Mouse (Mus musculus) midbrain, embryonic 15.5 days (tissue): ENCODE results near the gene Sytl3. TPM values are rescaled to one million over a fixed set of nuclear protein-coding genes. Genes with fewer than 3 reads are reported as not detected.
"Not testable (repeated sequence)": the region's sequence is repeated elsewhere in the genome, so short reads cannot be mapped to it uniquely, and the experiment has no call there.

Experiments
- ATAC-seq: fragments of 200-750 bp; cut with Nextera tagmentation; replicated peaks from 2 replicates; pipeline ENCODE4 v1.8.0; 2017; ENCODE audit warnings: moderate TSS enrichment
- H3K27ac ChIP-seq: fragments of 300-500 bp; sonication (generic); 2 replicates; pipeline ENCODE4 v1.5.1; 2015; ENCODE audit warnings: mild to moderate bottlenecking, inconsistent platforms
- H3K27me3 ChIP-seq: fragments of 300-500 bp; sonication (generic); replicated peaks from 2 replicates; pipeline ENCODE4 v1.6.1; 2015; ENCODE audit warnings: inconsistent platforms
- H3K36me3 ChIP-seq: fragments of 300-500 bp; sonication (generic); replicated peaks from 2 replicates; pipeline ENCODE4 v1.6.1; 2015; ENCODE audit warnings: inconsistent platforms
- H3K4me1 ChIP-seq: fragments of 300-500 bp; sonication (generic); 2 replicates; pipeline ENCODE4 v1.6.1; 2015; ENCODE audit warnings: inconsistent platforms
- H3K4me2 ChIP-seq: fragments of 300-500 bp; sonication (generic); 2 replicates; pipeline ENCODE4 v1.6.1; 2015; ENCODE audit warnings: inconsistent platforms, mild to moderate bottlenecking, moderate library complexity
- H3K4me3 ChIP-seq: fragments of 300-500 bp; sonication (generic); 2 replicates; pipeline ENCODE4 v1.5.1; 2015; ENCODE audit warnings: mild to moderate bottlenecking, inconsistent platforms
- H3K9ac ChIP-seq: fragments of 300-500 bp; sonication (generic); 2 replicates; pipeline ENCODE4 v1.6.1; 2015; ENCODE audit warnings: mild to moderate bottlenecking, inconsistent platforms
- H3K9me3 ChIP-seq: fragments of 300-500 bp; sonication (generic); 2 replicates; pipeline ENCODE4 v1.6.1; 2016; ENCODE audit warnings: inconsistent platforms
- WGBS: fragments of 180-500 bp; shearing (Covaris S2); methylation state at CpG from one replicate; pipeline ENCODE4 v1.1.7; 2015; ENCODE audit warnings: mixed read lengths; 5-methylcytosine and 5-hydroxymethylcytosine counted together
- polyA plus RNA-seq: library from polyadenylated mRNA; unstranded; fragments of >200 nt; fragmentation: Nextera tagmentation; extraction: Ambion mirVana; gene quantifications from 2 replicates; pipeline ENCODE4 v1.2.1, GENCODE M21; 2015

The Sytl3 gene
- polyA plus RNA-seq: 0.32 and 0.90 TPM in 2 replicates

GRCm38 (mm10) chr17:6658801-6659200, at the start of gene Sytl3:
Sytl3 (plus strand) TSS chr17:6659093.
- ATAC-seq, H3K9me3 ChIP-seq, H3K36me3 ChIP-seq, H3K4me1 ChIP-seq, H3K4me2 ChIP-seq, H3K9ac ChIP-seq, H3K27ac ChIP-seq, H3K4me3 ChIP-seq, H3K27me3 ChIP-seq: not testable (repeated sequence)
- 90% methylated on average over 6 of the region's 7 CpGs for WGBS

GRCm38 (mm10) chr17:6613524-6613923, 45.4 kb upstream of the Sytl3 start:
- not testable (repeated sequence) for H3K4me2 ChIP-seq, H3K4me1 ChIP-seq, H3K36me3 ChIP-seq, H3K9me3 ChIP-seq, H3K27me3 ChIP-seq, H3K9ac ChIP-seq, ATAC-seq, H3K4me3 ChIP-seq, H3K27ac ChIP-seq
- 91% methylated on average over 11 of the region's 14 CpGs for WGBS

GRCm38 (mm10) chr17:6614316-6614715, 44.6 kb upstream of the Sytl3 start:
- not testable (repeated sequence) for H3K4me1 ChIP-seq, H3K9me3 ChIP-seq, H3K9ac ChIP-seq, H3K4me3 ChIP-seq, H3K4me2 ChIP-seq, H3K36me3 ChIP-seq, H3K27me3 ChIP-seq, H3K27ac ChIP-seq, ATAC-seq
- WGBS: 83% methylated on average over 5 of the region's 9 CpGs

GRCm38 (mm10) chr17:6616731-6617130, 42.2 kb upstream of the Sytl3 start:
- H3K36me3 ChIP-seq, H3K9ac ChIP-seq, H3K4me2 ChIP-seq, H3K27ac ChIP-seq, H3K4me1 ChIP-seq, H3K9me3 ChIP-seq, H3K27me3 ChIP-seq, H3K4me3 ChIP-seq, ATAC-seq: not testable (repeated sequence)
- WGBS: 98% methylated on average over 9 of the region's 9 CpGs

- not testable (repeated sequence) for H3K27ac ChIP-seq
- peak; percentile 53; the same call in 1 of the 2 replicates for ATAC-seq
Measured at GRCm38 (mm10) chr17:6617689-6618400, 41.0 kb upstream of the Sytl3 start.

GRCm38 (mm10) chr17:6619271-6619670, 39.6 kb upstream of the Sytl3 start:
- H3K9me3 ChIP-seq, ATAC-seq, H3K9ac ChIP-seq, H3K4me2 ChIP-seq, H3K36me3 ChIP-seq, H3K4me1 ChIP-seq, H3K4me3 ChIP-seq, H3K27me3 ChIP-seq, H3K27ac ChIP-seq: not testable (repeated sequence)
- 85% methylated on average over 5 of the region's 5 CpGs for WGBS

More at GRCm38 (mm10) chr17:6617689-6618400, 41.0 kb upstream of the Sytl3 start:
- not testable (repeated sequence) for H3K4me3 ChIP-seq, H3K36me3 ChIP-seq, H3K27me3 ChIP-seq, H3K9me3 ChIP-seq, H3K4me1 ChIP-seq, H3K4me2 ChIP-seq, H3K9ac ChIP-seq
- WGBS: 69% methylated on average over 8 of the region's 13 CpGs

- H3K9me3 ChIP-seq, H3K36me3 ChIP-seq, H3K9ac ChIP-seq, ATAC-seq, H3K4me3 ChIP-seq, H3K4me1 ChIP-seq, H3K4me2 ChIP-seq, H3K27me3 ChIP-seq, H3K27ac ChIP-seq: not testable (repeated sequence)
- 80% methylated on average over 5 of the region's 6 CpGs for WGBS
Measured at GRCm38 (mm10) chr17:6620035-6620434, 38.9 kb upstream of the Sytl3 start.

- not testable (repeated sequence) for H3K9me3 ChIP-seq, H3K27ac ChIP-seq, H3K36me3 ChIP-seq, ATAC-seq, H3K4me1 ChIP-seq, H3K27me3 ChIP-seq, H3K4me2 ChIP-seq, H3K9ac ChIP-seq, H3K4me3 ChIP-seq
- 85% methylated on average over 18 of the region's 20 CpGs for WGBS
Measured at GRCm38 (mm10) chr17:6620730-6621451, 38.0 kb upstream of the Sytl3 start.

- H3K4me1 ChIP-seq, ATAC-seq, H3K27me3 ChIP-seq, H3K36me3 ChIP-seq, H3K27ac ChIP-seq, H3K4me2 ChIP-seq, H3K9ac ChIP-seq, H3K9me3 ChIP-seq, H3K4me3 ChIP-seq: not testable (repeated sequence)
- 93% methylated on average over 12 of the region's 12 CpGs for WGBS
Measured at GRCm38 (mm10) chr17:6621976-6622375, 36.9 kb upstream of the Sytl3 start.

GRCm38 (mm10) chr17:6624926-6625558, 33.9 kb upstream of the Sytl3 start:
- H3K4me2 ChIP-seq, H3K27ac ChIP-seq, ATAC-seq, H3K36me3 ChIP-seq, H3K4me3 ChIP-seq, H3K4me1 ChIP-seq, H3K9me3 ChIP-seq, H3K27me3 ChIP-seq, H3K9ac ChIP-seq: not testable (repeated sequence)
- WGBS: 63% methylated on average over 1 of the region's 6 CpGs

- not testable (repeated sequence) for ATAC-seq, H3K27me3 ChIP-seq, H3K4me1 ChIP-seq, H3K4me2 ChIP-seq, H3K4me3 ChIP-seq, H3K9ac ChIP-seq, H3K36me3 ChIP-seq, H3K27ac ChIP-seq, H3K9me3 ChIP-seq
- WGBS: 89% methylated on average over 4 of the region's 4 CpGs
Measured at GRCm38 (mm10) chr17:6630398-6630797, 28.5 kb upstream of the Sytl3 start.

GRCm38 (mm10) chr17:6632850-6633249, 26.0 kb upstream of the Sytl3 start:
- H3K27me3 ChIP-seq, H3K27ac ChIP-seq: not testable (repeated sequence)
- WGBS: 92% methylated on average over 6 of the region's 6 CpGs

More at GRCm38 (mm10) chr17:6632850-6633249, 26.0 kb upstream of the Sytl3 start:
- not testable (repeated sequence) for H3K9ac ChIP-seq, H3K4me3 ChIP-seq, H3K9me3 ChIP-seq, H3K4me1 ChIP-seq, H3K36me3 ChIP-seq, H3K4me2 ChIP-seq, ATAC-seq
